Mouse (Mus musculus) liver, embryonic 18 days (tissue): ENCODE results near the gene Pex11g. TPM values are rescaled to one million over a fixed set of nuclear protein-coding genes. Genes with fewer than 3 reads are reported as not detected.

Experiments used
- polyA plus RNA-seq: library from polyadenylated mRNA; depleted of rRNA; stranded (reverse); fragments of >200 nt; gene quantifications from 2 replicates; pipeline ENCODE4 v1.2.3, GENCODE M21; 2012; rRNA removed

Gene Pex11g
- polyA plus RNA-seq = 10.3 and 11.4 TPM in 2 replicates

DNA sequence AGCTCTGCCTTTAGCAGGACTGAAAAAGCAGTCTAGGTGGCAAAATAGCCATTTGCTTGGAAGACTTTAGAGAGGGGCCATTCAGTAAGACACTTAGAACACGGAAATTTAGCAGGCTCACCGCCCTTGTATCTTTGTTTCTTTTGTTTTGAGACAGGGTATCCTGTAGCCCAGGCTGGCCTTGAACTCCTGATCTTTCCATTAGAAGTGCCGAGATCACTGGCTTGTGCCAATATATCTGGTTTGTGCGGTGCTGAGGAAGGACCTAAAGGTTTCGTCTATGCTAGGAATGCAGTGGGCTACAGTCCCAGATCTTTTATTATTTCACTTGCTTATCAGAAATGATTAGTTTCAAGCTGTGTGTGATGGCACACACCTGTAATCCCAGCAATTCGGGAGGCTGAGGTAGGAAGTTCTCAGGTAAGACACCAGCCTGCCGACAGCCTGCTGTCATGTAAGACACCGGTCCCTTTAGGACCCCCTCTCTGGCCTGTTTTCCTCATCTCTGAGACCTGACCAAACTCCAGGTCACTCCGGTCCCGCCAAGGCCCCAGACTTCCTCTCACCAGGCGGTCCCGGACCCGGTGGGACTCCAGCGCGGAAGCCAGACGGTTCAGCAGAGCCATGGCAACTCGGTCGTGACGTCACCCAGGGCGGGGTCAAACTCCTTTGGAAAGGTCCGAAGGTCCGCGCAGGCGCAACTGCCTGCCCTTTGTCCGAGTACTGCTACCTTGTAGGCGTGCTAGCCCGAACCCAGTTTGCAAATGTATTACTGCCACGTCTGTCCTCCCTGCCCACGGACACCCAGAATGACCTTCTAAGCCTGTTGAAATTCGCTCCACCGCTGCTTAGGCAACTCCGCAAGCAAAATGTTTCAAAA is at the start of gene Pex11g:
Gene Pex11g, minus strand, starts transcription at position 675 of the 880 bp plus-strand sequence.

DNA sequence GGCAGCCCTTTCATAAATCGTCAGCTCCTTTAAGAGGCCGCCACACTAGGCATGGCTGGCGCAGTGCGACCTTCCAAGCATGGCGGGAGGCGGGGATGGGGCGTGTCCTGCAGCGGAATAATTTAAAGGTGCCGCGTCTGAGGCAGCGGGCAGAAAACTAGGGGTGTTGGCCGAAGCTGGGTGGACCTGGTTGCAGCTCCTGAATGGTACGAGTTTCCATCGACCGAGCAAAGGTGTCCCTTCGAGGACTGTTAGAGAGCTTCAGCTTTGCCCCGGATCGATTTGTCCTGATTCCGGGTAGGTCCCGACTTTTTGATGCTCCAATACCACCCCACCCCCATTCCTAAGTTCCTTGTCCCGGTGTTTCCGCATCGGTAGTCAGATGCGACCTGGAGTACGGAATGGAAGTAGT is 47.8 kb upstream of the Pex11g start, which contains the start of gene Pnpla6:
Gene Pnpla6, plus strand, starts transcription at position 125 of the 412 bp plus-strand sequence.

DNA sequence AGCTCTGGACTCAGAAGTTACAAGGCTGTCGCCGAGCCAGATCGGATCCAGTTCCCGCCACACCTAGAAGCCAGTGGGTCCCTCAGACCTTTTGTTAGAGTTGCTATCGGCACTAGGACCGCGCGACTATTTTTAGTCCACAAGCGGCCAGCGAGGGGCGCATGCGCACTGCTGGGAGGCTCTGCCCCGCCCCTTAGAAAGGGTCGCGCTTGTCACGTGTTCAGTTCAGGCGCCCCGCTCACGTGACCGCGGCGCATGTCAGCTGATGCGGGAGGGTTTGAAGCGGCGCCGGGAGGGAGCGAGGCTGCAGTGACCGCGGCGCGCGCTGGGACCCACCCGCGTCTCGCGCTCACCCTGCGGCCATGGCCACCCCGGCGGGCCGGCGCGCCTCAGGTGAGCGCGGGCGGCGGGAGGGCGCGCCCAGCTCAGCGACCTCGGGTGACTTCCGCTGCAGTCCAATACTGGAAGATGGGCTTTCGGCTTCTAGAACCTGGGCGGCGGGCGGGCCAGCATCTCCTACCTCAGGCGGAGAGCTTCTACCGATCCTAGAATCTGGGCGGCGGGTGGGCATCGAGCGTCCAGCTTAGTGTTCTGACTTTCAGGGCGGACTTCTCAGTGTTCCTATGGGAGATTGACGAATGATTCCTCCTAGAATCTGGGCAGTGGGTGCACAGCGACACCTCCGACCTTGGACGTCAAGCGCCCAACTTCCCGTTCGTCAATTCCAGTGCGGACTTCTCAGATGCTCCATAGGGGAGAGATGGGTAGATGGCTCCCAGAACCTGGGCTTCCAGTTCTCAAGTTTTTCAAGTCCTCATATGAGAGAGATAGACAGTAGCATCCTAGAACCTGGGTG is 33.0 kb upstream of the Pex11g start, which contains the start of gene Mcoln1:
Gene Mcoln1, plus strand, starts transcription at position 223 of the 856 bp plus-strand sequence.

GRCm38 (mm10) chr8:3492901-3493844 is 25.7 kb upstream of the Pex11g start, which contains the start of gene Zfp358:
TSS of gene Zfp358 (plus strand) at chr8:3493138.

GRCm38 (mm10) chr8:3470562-3470961 is 3.1 kb upstream of the Pex11g start, which contains the start of gene Tex45:
TSS of gene Tex45 (plus strand) at chr8:3470862.

Other genes with a start within 250 kb of the Pex11g start
- gene Insr, start 188.1 kb downstream of the Pex11g start, polyA plus RNA-seq = 9.5 and 11.7 TPM in 2 replicates
- gene A430078G23Rik, start 114.3 kb downstream of the Pex11g start, polyA plus RNA-seq = 0.89 and 1.3 TPM in 2 replicates
- 5.3 and 6.6 TPM in 2 replicates for gene Arhgef18, start 74.7 kb downstream of the Pex11g start, polyA plus RNA-seq
- gene Tex45, start 3.2 kb upstream of the Pex11g start, polyA plus RNA-seq = not detected in 2 replicates
- gene Zfp358, start 25.5 kb upstream of the Pex11g start, polyA plus RNA-seq = 8.1 and 9.2 TPM in 2 replicates
- gene Mcoln1, start 32.8 kb upstream of the Pex11g start, polyA plus RNA-seq = 33.2 and 36.6 TPM in 2 replicates
- gene Pnpla6, start 47.7 kb upstream of the Pex11g start, polyA plus RNA-seq = 9.6 and 10.9 TPM in 2 replicates
- gene C330021F23Rik, start 100.3 kb upstream of the Pex11g start, polyA plus RNA-seq = 7.4 and 9.2 TPM in 2 replicates
- gene Camsap3, start 119.6 kb upstream of the Pex11g start, polyA plus RNA-seq = 7.4 and 9.1 TPM in 2 replicates
- 20.2 and 22.1 TPM in 2 replicates for gene Xab2, start 153.6 kb upstream of the Pex11g start, polyA plus RNA-seq
- gene Pet100, start 153.9 kb upstream of the Pex11g start, polyA plus RNA-seq = 23.7 and 25.8 TPM in 2 replicates
- not detected in 2 replicates for gene Pcp2, start 157.9 kb upstream of the Pex11g start, polyA plus RNA-seq
- gene Stxbp2, start 163.3 kb upstream of the Pex11g start, polyA plus RNA-seq = 78.9 and 92.8 TPM in 2 replicates
- 0.06 TPM in 1 of 2 replicates, not detected in the other for gene Retn, start 188.1 kb upstream of the Pex11g start, polyA plus RNA-seq
- gene Mcemp1, start 198.1 kb upstream of the Pex11g start, polyA plus RNA-seq = 12.0 and 17.8 TPM in 2 replicates
- 2.7 and 5.0 TPM in 2 replicates for gene Fcor, start 204.7 kb upstream of the Pex11g start, polyA plus RNA-seq
- 15.3 and 16.1 TPM in 2 replicates for gene Trappc5, start 208.6 kb upstream of the Pex11g start, polyA plus RNA-seq
- gene Fcer2a, start 226.5 kb upstream of the Pex11g start, polyA plus RNA-seq = 0.01 and 0.02 TPM in 2 replicates